Comparison of ENCODE assay signal across 8 mouse cellular contexts in the genomic region with DNA sequence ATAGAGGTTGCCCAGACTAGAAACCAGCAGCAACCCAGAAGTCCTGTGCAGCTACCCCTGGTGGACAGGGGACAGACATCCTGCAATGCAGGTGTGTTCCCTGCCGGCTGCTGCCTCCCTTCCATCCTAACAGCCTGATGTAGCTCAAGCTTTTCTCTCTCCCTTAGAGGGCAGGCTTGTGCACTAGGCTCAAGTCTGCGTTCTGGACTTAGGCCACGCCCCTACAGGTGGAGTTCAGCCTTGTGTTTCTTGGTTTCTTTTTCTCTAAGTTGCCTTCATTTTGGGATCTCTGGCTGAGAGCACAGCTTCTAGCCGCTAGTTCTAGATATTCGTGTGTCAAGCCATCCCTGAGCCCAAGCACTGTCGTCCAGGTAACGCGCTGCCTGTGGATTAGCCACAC. TPM values are rescaled to one million over a fixed set of nuclear protein-coding genes. Genes with fewer than 3 reads are reported as not detected.
DNase-seq lines count a peak whose midpoint lies in the region; ATAC-seq lines count a peak whose summit lies in the region.

No protein-coding gene starts in this region.

- H3K9me3 ChIP-seq in liver, embryonic 11.5 days (ENCODE audit: control insufficient read depth, low read length) = no peaks in the 10 kb centered on the region
- no peaks in the 10 kb centered on the region for H3K9me3 ChIP-seq in midbrain, embryonic 13.5 days

- peak; percentile 13 for DNase-seq in liver
- DNase-seq in liver, embryonic 11.5 days (ENCODE audit: low spot score) = no peak
- DNase-seq in c-Kit-positive CD71-positive TER-119-negative erythroid progenitor cells, embryonic 14.5 days (ENCODE audit: low read depth) = peak; percentile 19
- peak; percentile 57 for DNase-seq in large intestine, adult 2 months (ENCODE audit: low read depth, low spot score)
- DNase-seq in thymus, adult 18-20 months = peak; percentile 19 to 27
- no peak for DNase-seq in layer of hippocampus, postnatal 10 days (ENCODE audit: low spot score in 2 of 2)
- DNase-seq in ovary, postnatal 10 days (ENCODE audit: low spot score) = no peak

- H3K4me2 ChIP-seq in liver, embryonic 11.5 days = no peak overlapping the region; the same call in 1 of the 2 replicates
- no peak overlapping the region for H3K4me2 ChIP-seq in midbrain, embryonic 13.5 days (replicated peaks)

- H3K9ac ChIP-seq in liver, embryonic 11.5 days (ENCODE audit: low read depth, low read length) = no peak overlapping the region
- H3K9ac ChIP-seq in midbrain, embryonic 13.5 days (replicated peaks) = no peak overlapping the region

- H3K27ac ChIP-seq in liver, embryonic 11.5 days (ENCODE audit: low read depth, low read length) = no peak overlapping the region
- no peak overlapping the region for H3K27ac ChIP-seq in midbrain, embryonic 13.5 days

- no peaks in the 10 kb centered on the region for H3K36me3 ChIP-seq in liver, embryonic 11.5 days (ENCODE audit: control insufficient read depth, insufficient read depth, low read length)
- no peaks in the 10 kb centered on the region for H3K36me3 ChIP-seq in midbrain, embryonic 13.5 days

- no peaks in the 10 kb centered on the region for H3K27me3 ChIP-seq in liver, embryonic 11.5 days (replicated peaks; ENCODE audit: control insufficient read depth, insufficient read depth, low read length)
- H3K27me3 ChIP-seq in midbrain, embryonic 13.5 days = no peaks in the 10 kb centered on the region

- no peak overlapping the region for H3K4me3 ChIP-seq in liver, embryonic 11.5 days (ENCODE audit: low read depth, low read length)
- H3K4me3 ChIP-seq in midbrain, embryonic 13.5 days (replicated peaks) = no peak overlapping the region

- WGBS in liver, embryonic 11.5 days = 58% methylated on average over 8 of the region's 8 CpGs
- 30% methylated on average over 8 of the region's 8 CpGs for WGBS in large intestine, adult 2 months
- WGBS in midbrain, embryonic 13.5 days = 61% methylated on average over 8 of the region's 8 CpGs

- peaks cover 10% of the 10 kb centered on the region for H3K4me1 ChIP-seq in liver, embryonic 11.5 days (replicated peaks; ENCODE audit: control insufficient read depth, insufficient read depth, low read length)
- H3K4me1 ChIP-seq in midbrain, embryonic 13.5 days (replicated peaks) = peaks cover 46% of the 10 kb centered on the region

- no peak for ATAC-seq in liver, embryonic 11.5 days (replicated peaks; ENCODE audit: low FRiP score)
- ATAC-seq in midbrain, embryonic 13.5 days = no peak

RNA-seq across cellular contexts. Expression of a gene that starts 31.9 kb away (rescaled TPM):
- polyA plus RNA-seq in liver, embryonic 11.5 days (2014; fragmentation: Nextera tagmentation; extraction: Ambion mirVana) = 8.0 TPM in 2 replicates
- 8.2 and 13.2 TPM in 2 replicates for polyA plus RNA-seq in large intestine, adult 2 months (2012; rRNA removed)
- total RNA-seq in layer of hippocampus, postnatal 10 days (2021) = 10 to 100 TPM; 70.1 to 70.4 TPM
- polyA plus RNA-seq in midbrain, embryonic 13.5 days (2015; fragmentation: Nextera tagmentation; extraction: Ambion mirVana) = 30.3 and 31.7 TPM in 2 replicates

Comparison
In these comparisons a context has a peak if more than half of its experiments do, and no peak if none do; other contexts are left out.
1. DNase-seq: peak in liver (single experiment), c-Kit-positive CD71-positive TER-119-negative erythroid progenitor cells, embryonic 14.5 days (single experiment), large intestine, adult 2 months (single experiment) and thymus, adult 18-20 months (2 of 2); none in liver, embryonic 11.5 days (single experiment), layer of hippocampus, postnatal 10 days (0 of 2) and ovary, postnatal 10 days (single experiment).